Mouse (Mus musculus): ENCODE results near the gene Ror1.

Ror1 gene

GRCm38 (mm10) chr4:100311775-100312537 lies 216.4 kb downstream of the Ror1 start:
- in situ Hi-C loops (cut with MboI, MseI) = no loop called here

GRCm38 (mm10) chr4:100315066-100315465 lies 219.5 kb downstream of the Ror1 start:
- in situ Hi-C loops (cut with MboI, MseI) = no loop called here

- in situ Hi-C loops (cut with MboI, MseI) = no loop called here
Observed at GRCm38 (mm10) chr4:100321758-100322157, 226.2 kb downstream of the Ror1 start.

- in situ Hi-C loops (cut with MboI, MseI) = no loop called here
Observed at GRCm38 (mm10) chr4:100324719-100325515, 229.3 kb downstream of the Ror1 start.

- in situ Hi-C loops (cut with MboI, MseI) = no loop called here
Observed at GRCm38 (mm10) chr4:100328361-100328970, 232.9 kb downstream of the Ror1 start.

- in situ Hi-C loops (cut with MboI, MseI) = no loop called here
Observed at GRCm38 (mm10) chr4:100335168-100335567, 239.6 kb downstream of the Ror1 start.

GRCm38 (mm10) chr4:100347791-100348190 lies 252.2 kb downstream of the Ror1 start:
- in situ Hi-C loops (cut with MboI, MseI) = no loop called here

GRCm38 (mm10) chr4:100350106-100350795 lies 254.7 kb downstream of the Ror1 start:
- in situ Hi-C loops (cut with MboI, MseI) = loop anchor here in 1 of 2 experiments (10.0 kb wide), 1 partner anchor 1575 kb away; no protein-coding TSS in a partner anchor

GRCm38 (mm10) chr4:100351797-100352290 lies 256.3 kb downstream of the Ror1 start:
- in situ Hi-C loops (cut with MboI, MseI) = loop anchor here in 1 of 2 experiments (10.0 kb wide), 1 partner anchor 1573 kb away; no protein-coding TSS in a partner anchor

- in situ Hi-C loops (cut with MboI, MseI) = loop anchor here in 1 of 2 experiments (10.0 kb wide), 1 partner anchor 1569 kb away; no protein-coding TSS in a partner anchor
Observed at GRCm38 (mm10) chr4:100355566-100355965, 260.0 kb downstream of the Ror1 start.

- in situ Hi-C loops (cut with MboI, MseI) = loop anchor here in 1 of 2 experiments (10.0 kb wide), 1 partner anchor 1567 kb away; no protein-coding TSS in a partner anchor
Observed at GRCm38 (mm10) chr4:100357881-100358589, 262.4 kb downstream of the Ror1 start.

- in situ Hi-C loops (cut with MboI, MseI) = no loop called here
Observed at GRCm38 (mm10) chr4:100363666-100364065, 268.1 kb downstream of the Ror1 start.

- in situ Hi-C loops (cut with MboI, MseI) = no loop called here
Observed at GRCm38 (mm10) chr4:100368691-100369090, 273.1 kb downstream of the Ror1 start.

- in situ Hi-C loops (cut with MboI, MseI) = no loop called here
Observed at GRCm38 (mm10) chr4:100369541-100370174, 274.1 kb downstream of the Ror1 start.

- in situ Hi-C loops (cut with MboI, MseI) = no loop called here
Observed at GRCm38 (mm10) chr4:100372806-100373205, 277.2 kb downstream of the Ror1 start.

GRCm38 (mm10) chr4:100373780-100374179 lies 278.2 kb downstream of the Ror1 start:
- in situ Hi-C loops (cut with MboI, MseI) = no loop called here

- in situ Hi-C loops (cut with MboI, MseI) = no loop called here
Observed at GRCm38 (mm10) chr4:100375286-100375685, 279.7 kb downstream of the Ror1 start.

GRCm38 (mm10) chr4:100376163-100376562 lies 280.6 kb downstream of the Ror1 start:
- in situ Hi-C loops (cut with MboI, MseI) = no loop called here

GRCm38 (mm10) chr4:100377231-100377630 lies 281.6 kb downstream of the Ror1 start:
- in situ Hi-C loops (cut with MboI, MseI) = no loop called here

GRCm38 (mm10) chr4:100377996-100378395 lies 282.4 kb downstream of the Ror1 start:
- in situ Hi-C loops (cut with MboI, MseI) = no loop called here
